Mouse (Mus musculus): ENCODE measurements around the gene Tubb3.

The Tubb3 gene

DNA sequence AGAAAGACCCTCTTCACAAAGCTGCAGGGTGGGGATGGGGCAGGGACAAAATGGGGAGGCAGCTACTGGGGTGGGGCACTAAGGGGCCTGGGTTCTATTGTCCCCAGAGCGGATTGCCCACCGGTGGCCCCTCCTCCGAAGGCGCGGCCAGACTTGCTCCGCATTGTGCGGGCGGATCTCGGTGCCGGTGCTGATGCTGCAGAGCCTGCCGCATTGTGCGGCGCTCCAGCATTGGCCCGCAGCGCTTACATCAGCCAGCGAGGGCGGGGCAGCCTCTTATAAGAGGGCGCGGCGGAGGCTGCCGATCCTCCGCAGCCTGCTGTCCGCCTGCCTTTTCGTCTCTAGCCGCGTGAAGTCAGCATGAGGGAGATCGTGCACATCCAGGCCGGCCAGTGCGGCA lies at the start of gene Tubb3:
Gene Tubb3 (plus strand): TSS at position 179 of the 400 bp plus-strand sequence.
- DNase-seq (ENCODE audit: low spot score) = no peak

- peak; percentile 87 for DNase-seq (ENCODE audit: low spot score)
These were observed 37.6 kb upstream of the Tubb3 start, which contains the start of gene Tcf25 for GRCm38 (mm10) chr8:123373403-123374238. TSS of gene Tcf25 (plus strand) at chr8:123373753.

- peak; percentile 91 for DNase-seq (ENCODE audit: low spot score)
These were observed 37.0 kb upstream of the Tubb3 start for GRCm38 (mm10) chr8:123374239-123374578.

DNA sequence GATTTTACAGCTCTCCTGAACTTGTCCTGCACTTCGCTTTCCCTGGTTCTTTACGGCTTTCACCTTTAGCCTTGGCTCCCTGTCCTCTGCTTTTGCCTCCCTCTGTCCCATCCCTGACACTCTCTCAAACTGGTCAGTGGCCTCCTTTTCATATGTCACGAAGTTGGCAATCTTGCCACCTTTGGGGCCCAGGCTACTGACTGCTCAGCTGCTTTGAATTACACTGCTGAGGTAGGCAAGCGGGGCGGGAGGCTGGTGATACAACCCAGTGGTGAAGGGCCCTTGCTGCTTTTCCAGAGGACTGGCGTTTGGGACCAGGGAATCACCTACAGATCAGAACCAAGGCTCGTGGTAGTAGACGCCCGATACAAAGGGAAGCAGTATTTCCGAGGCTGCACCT lies 35.5 kb upstream of the Tubb3 start:
- DNase-seq (ENCODE audit: low spot score) = no peak

DNA sequence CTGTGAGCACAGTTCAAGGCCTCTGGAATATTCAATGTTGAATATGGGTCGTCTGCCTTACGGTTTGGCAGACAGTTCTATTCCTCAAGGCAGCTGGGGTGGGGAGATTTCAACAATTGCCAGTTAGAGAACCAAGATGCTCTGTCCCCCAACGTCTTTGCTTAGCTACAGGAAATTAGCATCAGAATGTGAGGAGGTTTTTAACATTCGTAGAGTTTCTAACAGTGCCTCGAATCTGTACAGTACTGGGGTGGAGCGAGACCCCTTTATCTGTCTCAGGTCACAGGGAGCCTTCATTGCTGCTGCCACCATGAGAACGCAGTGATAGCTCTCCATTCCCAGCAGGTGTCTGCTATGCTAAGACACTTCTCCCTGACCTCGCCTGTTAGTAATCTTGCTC lies 35.1 kb upstream of the Tubb3 start:
- no peak for DNase-seq (ENCODE audit: low spot score)

DNA sequence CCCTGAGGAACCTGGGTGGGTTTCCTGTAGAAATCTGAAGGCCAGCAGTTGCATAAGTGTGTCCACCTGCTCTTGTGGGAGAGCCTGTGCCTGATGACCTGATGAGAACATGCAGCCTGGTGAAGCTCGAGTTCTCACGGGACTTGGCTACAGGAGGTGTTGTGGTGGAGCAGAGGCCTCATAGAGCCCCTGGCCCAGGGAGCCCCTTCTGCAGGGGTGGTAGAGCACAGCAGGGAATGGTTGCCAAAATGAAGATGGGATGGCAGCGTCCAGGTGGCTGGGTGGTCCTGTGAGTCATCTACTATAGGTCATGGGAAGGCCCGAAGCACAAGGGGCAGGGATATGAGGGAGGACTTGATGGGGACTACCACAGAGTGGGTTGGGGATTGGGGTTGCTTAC lies 29.5 kb upstream of the Tubb3 start:
- no peak for DNase-seq (ENCODE audit: low spot score)

DNA sequence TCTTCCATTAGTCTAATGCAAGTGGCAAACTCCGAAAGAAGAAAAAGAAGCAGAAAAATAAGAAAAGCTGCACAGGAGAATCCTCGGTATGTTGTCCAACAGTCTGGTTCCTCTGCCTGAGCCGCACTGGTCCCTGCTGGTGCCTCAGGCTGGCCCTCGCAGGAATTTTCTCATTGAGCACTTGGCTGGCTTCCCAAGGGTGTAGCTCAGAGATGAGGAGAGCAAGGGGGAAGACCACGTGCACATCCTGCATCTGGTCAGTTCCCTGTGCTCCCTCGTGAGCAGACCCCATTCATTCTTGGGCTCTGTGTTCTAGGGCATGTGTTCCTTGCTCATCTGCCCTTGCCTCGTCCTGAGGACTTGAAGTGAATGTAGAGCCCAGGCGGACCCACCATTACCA lies 28.7 kb upstream of the Tubb3 start:
- DNase-seq (ENCODE audit: low spot score) = no peak

GRCm38 (mm10) chr8:123384883-123385540 lies 26.2 kb upstream of the Tubb3 start:
- DNase-seq (ENCODE audit: low spot score) = peak; percentile 23

- DNase-seq (ENCODE audit: low spot score) = no peak
These were observed 24.2 kb upstream of the Tubb3 start for GRCm38 (mm10) chr8:123387041-123387440.

DNA sequence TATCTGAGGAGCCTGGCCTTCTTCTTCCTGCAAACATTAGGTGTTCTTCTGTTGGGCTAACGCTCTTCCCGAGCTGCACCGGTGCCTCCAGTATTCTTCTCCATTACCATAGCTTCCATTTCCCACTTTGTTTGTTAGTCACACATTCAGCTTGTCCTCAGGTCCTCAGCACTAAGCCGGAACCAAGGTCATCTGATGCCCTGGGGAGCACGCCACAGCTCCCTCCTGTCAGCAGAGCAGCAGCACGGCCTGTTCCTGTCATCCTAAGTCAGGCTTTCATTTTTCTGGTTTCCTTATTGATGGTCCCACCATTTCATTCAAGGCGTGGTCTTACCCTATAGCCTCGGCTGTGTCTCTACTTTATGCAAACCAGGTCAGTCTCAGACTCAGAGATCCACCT lies 23.4 kb upstream of the Tubb3 start:
- DNase-seq (ENCODE audit: low spot score) = no peak

DNA sequence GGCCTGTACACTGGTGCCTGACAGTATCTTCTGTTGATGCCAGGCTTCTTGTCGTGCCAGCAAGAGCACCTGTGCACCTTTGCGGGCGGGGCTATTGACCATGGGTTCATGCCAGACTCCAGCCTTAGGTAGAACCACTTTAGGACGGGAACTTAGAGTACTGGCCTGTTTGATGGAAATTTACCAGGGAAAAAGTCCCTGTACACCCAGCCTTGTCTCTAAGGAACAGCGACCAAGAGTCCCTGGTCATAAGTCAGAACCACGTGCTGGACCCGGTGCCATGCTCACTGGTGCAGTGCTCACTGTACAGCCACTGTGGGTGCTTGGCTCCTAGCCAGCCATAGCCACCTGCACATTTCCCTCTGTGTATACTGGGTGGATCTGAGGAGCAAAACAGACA lies 22.2 kb upstream of the Tubb3 start:
- DNase-seq (ENCODE audit: low spot score) = no peak

DNA sequence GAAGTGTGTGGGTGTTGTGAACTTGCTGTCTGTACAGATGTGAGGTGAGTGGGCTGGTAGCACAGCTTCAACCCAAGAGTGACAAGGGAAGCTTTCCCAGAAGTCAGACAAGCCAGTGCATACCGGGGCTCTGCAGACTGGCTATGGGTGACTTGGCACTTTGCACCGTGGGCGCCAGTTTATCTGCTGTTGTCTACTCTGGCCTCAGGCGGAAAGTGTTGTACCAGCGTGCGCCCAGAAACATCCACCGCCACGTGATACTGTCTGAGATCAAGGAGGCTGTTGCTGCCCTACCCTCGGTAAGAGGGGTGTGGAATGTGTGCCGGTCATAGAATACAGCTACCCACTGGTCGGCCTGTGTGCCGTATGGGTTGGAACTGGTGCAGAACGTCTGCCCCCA lies 12.9 kb upstream of the Tubb3 start:
- DNase-seq (ENCODE audit: low spot score) = no peak

GRCm38 (mm10) chr8:123401936-123402335 lies 9.3 kb upstream of the Tubb3 start:
- no peak for DNase-seq (ENCODE audit: low spot score)

DNA sequence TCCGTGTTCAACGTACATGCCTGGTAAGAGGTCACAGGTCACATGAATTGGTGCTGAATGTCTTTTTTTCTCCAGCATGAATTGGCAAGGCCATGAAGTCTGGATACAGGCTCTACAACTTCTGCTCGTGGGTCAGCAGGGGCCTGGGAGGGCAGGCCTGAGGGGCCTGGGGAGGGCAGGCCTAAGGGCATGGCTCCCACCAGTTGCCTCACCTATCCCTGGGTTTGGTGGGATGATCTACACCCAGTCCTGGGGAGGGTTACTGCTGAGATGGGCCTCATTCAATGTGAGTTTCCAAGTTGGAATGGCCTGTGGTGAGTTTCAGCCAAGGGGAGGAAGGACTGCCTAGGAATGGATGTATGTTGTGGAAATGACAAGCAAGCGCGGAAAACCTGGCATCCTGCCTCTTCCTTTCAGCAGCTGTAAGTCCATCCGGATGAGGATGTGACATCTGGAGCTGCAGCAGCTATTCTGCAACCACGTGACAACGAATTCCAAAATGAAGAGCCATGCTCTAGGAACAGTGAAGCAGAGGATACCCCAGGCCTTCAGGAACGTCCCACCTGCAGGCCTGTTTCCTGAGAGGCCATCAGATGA lies 8.4 kb upstream of the Tubb3 start:
- DNase-seq (ENCODE audit: low spot score) = no peak

GRCm38 (mm10) chr8:123404521-123404920 lies 6.7 kb upstream of the Tubb3 start:
- no peak for DNase-seq (ENCODE audit: low spot score)

DNA sequence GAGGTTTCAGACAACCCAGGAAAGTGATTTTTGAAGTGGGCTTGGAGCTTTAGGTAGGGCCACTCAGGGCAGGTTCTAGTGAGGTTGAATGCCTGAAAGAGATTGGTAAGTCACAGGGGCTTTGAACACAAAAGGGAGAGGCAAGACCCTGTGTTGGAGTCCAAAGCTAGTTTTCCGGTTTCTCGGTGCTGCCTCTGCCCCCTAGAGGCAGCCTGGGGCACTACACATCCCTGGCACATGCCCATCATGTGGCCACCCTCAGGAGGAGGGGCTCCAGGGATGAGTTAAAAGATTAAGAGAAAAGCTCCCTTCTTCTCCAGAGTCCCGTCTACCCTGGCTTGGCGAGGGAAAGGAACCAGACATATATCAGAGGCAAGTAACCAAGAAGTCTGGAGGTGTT lies 4.4 kb upstream of the Tubb3 start, which contains the start of gene Mc1r:
Gene Mc1r (plus strand): TSS at position 322 of the 400 bp plus-strand sequence.
- peak; percentile 58 for DNase-seq (ENCODE audit: low spot score)

- DNase-seq (ENCODE audit: low spot score) = no peak
These were observed 3.6 kb upstream of the Tubb3 start for GRCm38 (mm10) chr8:123407612-123408011.

DNA sequence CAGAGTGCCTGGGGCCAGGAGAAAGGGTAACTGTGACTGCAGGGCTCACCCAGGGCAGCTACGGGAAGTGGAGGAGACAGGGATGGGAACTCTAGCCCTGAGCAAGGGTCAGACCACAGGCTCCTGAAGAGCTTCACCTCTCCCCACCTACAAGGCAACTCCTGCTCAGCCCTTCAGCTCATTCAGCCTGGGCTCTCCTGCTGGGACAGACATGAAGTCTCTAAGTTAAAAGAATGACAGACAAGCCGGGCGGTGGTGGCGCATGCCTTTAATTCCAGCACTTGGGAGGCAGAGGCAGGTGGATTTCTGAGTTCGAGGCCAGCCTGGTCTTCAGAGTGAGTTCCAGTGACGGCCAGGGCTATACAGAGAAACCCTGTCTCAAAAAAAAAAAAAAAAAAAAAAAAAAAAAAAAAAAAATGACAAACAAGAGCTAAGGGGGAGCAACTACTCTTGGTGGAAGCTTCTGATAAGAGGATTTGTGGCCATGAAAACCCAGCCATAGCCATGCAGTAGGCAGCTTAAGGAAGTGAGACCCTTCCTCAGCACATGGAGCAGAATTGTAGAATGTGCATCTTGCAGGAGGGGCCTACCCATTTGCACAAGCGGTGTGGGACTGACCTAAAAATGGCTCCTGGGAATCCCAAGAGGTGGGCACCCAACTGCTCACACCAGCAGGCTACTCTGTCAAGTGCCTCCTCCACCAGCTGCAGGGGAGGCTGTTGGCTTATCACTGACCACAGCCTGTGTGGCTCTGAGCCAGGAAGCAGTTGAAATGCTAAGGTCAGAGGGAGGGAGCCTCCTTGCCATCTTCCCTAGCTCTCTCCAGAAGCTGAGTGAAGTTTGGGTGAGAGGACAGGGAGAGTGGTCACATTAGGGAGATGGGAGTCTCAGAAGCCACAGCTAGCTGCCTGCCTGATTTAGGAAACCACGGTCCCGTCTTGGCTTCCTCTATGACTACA lies 2.4 kb upstream of the Tubb3 start:
- peak; percentile 53 for DNase-seq (ENCODE audit: low spot score)

GRCm38 (mm10) chr8:123410049-123410587 lies 1.1 kb upstream of the Tubb3 start:
- DNase-seq (ENCODE audit: low spot score) = no peak

- DNase-seq (ENCODE audit: low spot score) = no peak
These were observed 436 bp upstream of the Tubb3 start for GRCm38 (mm10) chr8:123410788-123411187.

GRCm38 (mm10) chr8:123411781-123412327 lies 630 bp downstream of the Tubb3 start:
- no peak for DNase-seq (ENCODE audit: low spot score)
